Mouse (Mus musculus) T-cell, adult 2 months (primary cell): ENCODE data around the gene Wee1.
"Not testable (repeated sequence)": the region's sequence is repeated elsewhere in the genome, so short reads cannot be mapped to it uniquely, and the experiment has no call there.

Experiments used
- DNase-seq: peaks from one replicate; pipeline ENCODE4 v3.0.0; 2022; ENCODE audit warnings: low spot score

Wee1 gene

DNA sequence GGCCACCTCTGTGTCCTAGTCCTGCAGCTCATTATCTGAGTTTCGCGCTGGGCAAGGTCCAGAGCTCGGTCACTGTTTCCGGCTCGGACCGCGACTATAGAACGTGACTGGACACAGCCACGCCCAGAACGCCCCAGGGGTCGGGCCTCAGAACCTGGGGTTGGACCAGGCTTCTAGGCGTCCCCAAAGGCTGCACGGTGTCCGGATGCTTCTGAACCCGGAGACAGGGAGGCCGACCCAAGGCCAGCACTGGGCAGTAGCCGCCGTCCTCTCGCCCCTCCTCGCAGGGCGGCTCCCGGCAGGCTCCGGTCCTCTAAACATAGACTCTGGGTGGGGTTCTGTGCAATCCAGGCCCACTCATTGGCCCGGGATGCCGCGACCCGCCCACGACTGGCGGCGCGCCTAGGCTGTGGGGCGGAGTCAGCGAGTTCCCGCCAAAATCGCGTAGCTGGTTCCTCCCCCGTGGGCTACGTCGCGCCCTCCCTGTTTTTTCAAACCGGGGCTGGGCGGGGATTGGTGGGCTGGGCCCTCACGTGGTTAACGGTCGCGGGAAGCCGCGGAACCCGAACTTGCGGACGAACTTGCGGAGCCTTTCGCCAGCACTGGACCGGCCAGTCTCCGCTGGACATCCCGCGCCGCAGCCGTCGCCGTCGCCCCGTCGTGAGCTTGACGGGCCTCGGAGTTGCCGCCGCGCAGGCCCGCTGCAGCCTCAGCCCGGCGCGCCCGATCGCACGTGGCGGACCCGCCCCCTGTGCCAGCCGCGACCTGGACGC is at the start of gene Wee1:
Gene Wee1 (plus strand): TSS at position 531 of the 773 bp plus-strand sequence.
- DNase-seq = peak; percentile 95

DNA sequence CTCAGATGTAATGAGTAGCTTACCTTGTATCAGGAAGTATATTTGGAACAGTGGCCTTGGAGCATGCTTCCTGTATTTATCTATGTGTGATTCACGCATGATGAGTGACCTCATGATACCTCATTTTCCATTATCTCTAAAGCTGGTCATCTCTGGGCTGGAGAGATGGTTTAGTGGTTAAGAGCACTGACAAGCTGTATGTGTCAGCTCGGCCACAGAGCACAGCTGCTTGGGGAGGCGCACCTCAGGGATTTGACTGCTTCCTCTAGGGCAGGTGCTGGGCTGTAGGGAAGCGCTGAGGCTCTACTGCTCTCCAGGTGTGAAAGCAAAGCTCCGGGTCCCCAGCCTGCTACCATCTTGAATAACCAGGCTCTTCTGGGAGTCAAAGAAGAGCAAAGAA is 43.7 kb upstream of the Wee1 start:
- no peak for DNase-seq

DNA sequence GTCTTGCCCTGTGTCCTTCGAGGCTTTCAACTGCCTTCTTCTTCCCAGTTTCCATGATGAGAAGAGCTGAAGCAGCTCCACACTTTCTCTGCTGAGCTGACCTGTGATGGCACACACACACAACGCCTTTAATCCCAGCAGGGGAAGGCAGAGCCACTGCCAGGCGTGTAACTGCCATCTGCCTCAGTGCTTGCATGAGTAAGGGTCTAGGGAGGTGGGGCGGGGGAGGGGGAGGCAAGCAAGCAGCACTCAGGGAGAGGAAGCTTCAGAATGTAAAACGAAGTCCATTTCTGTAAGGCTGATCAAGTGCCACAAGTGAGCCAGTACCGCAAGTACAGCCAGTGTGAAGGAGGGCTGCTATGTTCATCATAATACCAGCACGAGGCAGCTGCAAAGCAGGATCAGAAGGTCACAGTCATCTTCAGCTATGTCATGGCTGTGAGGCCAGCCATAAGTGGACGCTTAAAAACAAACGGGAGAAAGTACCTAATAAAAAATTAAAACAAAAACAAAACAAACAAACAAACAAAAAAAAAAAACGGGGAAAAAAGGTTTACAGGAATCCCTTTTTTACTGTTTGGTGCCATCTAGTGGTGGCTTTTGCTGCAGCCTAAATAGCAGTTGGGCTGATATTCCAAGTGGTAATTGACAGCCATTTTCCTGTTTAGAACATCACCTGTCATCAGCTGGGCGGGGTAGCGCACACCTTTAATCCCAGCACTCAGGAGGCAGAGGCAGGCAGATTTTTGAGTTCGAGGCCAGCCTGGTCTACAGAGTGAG is 38.3 kb upstream of the Wee1 start:
- peak; percentile 36 for DNase-seq

DNA sequence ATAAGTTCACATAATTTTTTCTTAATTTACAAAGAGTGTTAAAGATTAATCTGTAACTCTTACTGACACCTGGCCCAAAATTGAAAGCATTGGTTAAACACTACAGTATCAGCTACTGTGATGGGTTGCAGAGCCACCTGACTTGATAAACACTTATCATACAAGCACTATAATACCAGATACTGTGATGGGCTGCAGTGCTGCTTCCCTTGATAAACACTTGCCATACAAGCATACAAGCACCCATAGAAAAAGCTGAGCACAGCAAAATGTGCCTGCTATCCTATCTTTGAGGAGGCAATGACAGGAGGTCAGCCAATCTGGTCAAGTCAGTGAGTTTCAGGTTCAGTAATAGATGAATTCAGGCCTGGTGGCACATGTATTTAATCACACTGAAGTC is 36.6 kb upstream of the Wee1 start:
- DNase-seq = no peak

DNA sequence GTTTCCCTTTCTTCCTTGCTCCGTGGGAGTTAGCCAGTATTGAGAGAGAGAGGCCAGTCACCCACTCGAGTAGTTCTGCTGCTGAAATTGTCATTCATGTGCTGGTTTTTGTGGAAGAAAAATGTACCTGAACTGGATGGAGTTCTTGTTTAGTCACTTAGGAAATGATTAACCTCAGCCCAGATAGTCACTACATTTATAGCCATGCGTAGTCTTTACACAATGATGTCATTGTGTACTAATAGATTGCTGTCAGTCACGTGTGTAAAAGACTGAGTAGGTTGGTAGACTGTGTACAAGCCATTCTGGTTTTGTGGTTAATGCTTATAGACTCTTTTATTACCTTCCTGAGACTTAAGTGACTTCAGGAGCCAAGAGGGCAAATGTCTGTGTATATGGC is 33.9 kb upstream of the Wee1 start:
- DNase-seq = no peak

DNA sequence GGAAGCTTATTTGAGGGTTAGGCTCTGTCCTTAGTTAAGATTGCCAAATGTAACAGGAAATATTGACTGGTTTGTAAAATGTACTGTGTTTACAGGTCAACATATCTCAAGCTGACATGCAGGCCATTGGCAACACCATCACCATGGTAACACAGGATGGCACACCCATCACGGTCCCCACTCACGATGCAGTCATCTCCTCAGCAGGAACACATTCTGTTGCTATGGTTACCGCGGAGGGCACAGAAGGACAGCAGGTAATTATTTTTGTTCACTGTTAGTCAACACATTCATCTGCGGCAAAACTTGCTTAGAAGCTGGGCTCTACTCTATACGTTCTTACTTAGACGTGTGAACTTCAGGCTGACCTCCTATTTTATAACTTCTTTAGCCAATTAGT is 30.2 kb upstream of the Wee1 start:
- no peak for DNase-seq

DNA sequence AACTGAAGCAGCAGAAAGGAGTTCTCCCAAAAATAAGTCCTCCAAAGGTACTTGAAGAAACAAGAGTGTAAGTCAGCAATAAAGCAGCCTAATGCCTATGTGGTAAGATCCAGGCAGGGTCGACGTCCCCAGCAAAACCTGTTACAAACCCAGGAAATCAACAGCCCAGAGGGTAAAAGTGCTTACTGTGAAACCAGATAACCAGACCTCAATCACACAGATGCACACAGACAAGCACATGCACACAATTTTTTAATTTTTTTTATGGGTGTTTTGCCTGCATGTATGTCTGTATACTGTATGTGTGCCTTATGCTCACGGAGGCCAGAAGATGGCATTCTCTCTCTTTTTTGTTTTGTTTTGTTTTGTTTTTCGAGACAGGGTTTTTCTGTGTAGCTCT is 25.5 kb upstream of the Wee1 start:
- DNase-seq = no peak

DNA sequence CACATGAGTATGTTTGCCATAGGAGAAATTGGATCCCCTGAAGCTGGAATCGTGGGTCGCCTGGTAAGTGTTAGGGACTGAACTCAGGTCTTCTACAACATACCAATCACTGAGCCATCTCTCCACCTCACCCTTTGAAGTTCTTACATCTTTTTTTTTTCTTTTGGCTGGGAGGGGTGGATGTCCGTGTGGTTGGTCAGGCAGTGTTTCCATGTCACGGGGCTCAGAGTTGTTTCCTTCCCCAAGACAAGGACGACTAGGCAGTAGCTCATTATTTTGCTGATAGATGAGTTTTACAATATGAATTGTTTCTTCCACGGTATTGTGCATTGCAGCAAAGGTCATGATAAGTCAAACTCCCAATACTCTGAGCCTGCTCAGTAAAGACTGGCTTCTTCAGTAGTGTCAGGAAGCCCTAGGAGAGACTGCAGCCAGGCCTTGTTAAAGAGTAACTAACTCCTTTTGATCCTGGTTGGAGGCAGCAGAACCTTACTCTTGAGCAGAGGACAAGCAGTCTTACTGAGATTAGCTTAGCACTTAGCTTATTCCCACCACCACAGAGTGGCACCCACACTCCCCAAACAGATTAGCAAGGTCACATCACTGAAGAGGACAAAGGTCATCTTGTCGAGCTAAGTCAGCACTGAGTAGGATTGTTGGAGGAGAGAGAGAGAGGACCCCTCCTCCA is 24.6 kb upstream of the Wee1 start:
- DNase-seq = no peak

DNA sequence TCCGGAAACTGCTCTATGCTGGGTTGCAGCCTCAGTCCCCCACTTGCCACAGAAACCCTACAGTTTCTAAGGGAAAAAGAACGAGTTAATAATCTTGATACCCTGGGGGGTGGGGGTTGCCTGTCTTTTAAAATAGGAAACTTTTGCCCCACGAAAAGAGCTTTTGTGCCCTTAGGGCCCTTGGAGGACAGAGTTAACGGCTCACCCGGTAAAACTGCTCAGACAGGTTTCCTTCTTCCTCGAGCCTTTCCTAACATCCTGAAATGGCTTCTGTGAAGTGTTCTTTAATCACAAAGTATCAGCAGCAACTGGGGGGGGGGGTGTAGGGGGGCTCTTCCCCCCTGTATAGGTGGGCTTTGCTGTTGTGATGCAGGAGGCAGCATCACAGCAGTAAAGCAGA is 21.0 kb upstream of the Wee1 start:
- no peak for DNase-seq

DNA sequence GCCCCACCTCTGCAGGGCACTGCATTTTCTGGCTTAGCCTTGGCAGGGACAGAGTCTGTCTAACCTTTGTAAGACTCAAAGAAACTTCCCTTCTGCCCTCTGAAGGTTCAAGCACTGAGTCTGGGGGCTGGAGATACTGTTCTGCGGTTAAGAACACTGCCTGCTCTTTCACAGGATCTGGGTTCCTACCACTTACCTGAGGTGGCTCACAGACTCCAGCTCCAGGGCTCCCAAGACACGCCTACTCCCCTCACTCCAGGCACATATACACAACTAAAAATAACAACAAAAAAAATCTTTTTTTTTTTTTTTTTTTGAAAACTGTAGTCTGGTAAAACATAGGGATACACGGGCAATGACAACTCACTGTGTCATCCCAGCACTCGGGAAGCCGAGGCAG is 20.6 kb upstream of the Wee1 start:
- DNase-seq = no peak

DNA sequence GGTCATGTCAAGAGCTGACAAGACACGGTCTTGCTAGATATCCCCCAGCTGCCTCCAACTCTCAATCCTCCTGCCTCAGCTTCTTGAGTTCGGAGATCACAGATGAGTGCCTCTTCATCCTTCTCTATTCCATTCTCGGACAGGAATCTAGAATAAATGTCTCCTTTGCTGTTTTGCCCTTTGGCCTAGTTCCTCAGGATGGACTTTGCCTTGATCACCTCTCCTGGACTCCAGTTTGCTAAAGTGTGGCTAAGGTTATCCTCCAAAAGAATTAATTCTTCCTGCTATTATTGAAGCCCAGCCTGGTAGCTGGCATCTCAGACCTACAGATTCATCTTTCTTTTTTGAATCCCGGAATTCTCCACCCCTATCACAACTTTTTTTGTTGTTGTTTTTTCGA is 16.8 kb upstream of the Wee1 start:
- no peak for DNase-seq

DNA sequence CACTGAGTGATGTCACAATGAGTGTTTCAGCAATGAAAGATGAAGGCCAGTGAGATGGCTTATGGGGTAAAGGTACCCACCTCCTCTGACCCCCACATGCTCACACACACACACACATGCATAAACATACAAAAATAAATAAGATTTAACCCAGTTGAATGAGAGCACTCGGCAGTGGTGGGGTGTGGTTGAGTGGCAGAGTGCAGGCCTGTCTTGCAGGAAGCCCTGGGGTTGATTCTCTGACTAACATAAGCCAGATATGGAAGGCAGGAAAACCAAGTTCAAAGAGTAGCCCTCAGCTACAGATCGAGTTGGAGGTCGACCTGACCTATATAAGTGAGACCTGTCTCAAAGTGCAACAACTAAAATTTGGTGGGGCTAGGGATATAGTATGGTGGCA is 15.2 kb upstream of the Wee1 start:
- no peak for DNase-seq

DNA sequence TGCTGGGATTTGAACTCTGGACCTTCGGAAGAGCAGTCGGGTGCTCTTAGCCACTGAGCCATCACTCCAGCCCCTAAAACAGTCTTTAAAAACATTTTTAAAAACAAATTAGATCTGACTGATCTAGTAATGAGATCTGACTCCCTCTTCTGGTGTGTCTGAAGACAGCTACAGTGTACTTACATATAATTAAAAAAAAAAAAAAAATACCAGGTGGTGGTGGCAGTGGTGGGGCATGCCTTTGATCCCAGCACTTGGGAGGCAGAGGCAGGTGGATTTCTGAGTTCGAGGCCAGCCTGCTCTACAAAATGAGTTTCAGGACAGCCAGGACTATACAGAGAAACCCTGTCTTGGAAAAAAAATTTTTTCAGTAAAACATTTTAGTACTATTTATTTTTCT is 13.3 kb upstream of the Wee1 start:
- DNase-seq = not testable (repeated sequence)

DNA sequence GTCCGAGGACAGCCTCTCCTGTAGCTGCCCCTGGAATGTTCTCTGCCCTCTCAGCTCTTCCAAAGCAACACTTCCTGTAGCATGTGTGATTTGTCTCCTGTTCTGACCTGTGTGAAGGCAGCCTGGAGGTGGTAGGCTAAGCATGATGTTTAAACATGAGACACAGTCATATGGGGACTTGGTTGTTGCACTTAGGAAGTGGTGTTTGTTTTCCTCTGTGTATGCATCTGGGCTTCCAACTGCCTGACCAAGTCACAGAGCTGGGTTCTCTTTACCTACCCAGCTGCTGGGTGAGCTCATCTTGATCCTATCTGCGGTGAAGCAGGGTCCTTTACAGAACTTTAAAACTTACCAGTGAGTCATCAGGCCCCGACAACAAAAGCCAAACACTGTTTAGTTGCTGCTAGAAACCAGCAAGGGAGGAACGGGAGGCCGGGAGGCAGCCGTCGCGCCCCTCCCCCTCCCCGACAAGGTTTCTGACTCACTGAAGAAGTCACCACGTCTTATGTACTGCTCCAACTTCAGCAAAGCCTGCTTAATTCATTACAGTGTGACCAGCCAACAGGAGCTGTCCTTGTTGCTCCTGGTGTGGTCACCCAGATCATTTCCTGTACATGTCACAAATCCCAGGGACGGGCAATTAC is 12.8 kb upstream of the Wee1 start:
- peak; percentile 60 for DNase-seq

DNA sequence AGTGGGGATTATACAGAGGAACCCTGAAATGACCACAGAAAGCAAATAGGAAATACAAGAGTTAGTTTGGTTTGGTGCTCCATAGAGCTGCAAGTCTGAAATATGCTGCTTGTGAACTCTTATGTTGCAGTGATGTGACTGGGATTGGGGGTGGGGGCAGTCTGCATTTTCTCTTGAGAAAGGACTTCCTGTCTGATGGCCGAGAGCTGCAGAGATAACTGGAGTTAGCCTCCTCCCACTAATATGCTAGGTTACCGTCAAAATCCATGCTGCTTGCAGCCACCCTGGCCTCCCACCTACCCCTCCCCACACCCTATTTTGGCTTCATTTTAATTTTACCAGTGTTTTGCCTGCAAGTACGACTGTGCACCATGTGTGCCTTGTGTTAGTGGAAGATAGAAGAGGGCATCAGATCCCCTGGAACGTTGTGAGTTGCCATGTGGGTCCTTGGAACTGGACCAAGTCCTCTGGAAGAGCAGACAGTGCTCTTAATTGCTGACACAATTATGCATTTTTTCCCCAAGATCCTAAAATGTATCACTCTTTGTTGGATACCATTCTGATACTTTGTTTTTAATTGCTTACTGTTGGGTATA is 11.7 kb upstream of the Wee1 start:
- no peak for DNase-seq

DNA sequence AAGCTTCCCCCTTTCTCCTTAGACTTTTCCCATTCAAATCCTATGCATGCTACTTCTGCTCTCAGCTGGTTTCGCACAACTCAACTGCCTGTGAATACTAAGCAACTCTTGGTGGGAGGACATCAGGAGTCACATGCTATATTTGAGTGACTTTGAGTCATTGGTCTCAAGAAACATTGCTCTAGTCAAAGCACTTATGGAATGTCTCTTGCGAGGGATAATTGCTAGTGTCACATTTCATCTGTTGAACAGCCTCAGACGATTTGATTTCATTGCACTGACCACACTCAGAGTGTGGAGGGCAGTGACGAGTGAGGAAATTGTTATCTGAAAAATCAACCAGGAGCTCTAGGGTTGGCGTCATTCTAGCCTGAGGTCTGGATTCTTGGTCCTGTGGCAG is 7.1 kb upstream of the Wee1 start:
- no peak for DNase-seq

DNA sequence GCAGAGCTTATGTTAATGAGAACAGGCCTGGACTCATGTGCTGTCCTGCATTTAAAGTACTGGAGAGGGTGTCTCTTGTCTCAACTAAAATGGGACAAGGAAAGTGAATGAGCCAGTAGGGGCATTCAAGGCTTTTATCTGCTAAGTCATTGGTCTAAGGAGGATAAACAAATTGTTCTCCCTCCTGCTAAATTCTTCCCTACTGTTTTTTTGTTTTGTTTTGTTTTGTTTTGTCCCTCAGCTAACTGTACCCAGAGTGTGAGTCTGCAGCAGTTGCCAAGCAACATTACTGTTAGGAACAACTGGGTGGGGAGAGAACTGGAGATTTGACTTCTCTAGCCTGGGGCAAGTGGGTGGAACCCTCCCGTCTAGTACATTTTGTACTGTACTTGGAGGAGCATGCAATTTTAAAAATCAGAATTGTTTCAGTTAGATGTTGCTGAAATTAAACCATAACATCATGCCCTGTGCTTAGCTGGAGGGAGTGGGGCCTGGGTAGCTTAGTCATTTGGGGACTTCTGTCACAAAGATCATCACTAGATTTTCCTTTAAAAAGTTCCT is 5.0 kb upstream of the Wee1 start:
- no peak for DNase-seq

DNA sequence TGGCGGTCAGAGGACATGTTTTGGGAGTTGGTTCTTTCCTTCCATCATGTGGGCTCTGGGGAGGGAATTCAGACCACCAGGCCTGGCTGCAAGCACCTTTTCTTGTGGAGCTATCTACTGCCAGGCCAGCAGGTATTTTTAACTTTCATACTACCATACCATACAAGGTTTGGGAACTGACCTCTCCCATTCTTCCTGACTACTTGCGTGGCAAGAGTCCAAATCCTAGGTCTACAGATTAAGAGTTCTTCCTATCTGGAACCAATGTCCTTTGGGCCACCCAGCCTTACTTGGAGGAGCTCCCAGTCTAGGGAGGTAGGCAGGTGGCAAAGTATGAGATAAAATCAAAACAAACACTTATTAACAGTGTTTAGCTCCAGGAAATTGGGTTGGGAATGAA is 3.4 kb upstream of the Wee1 start:
- DNase-seq = no peak

DNA sequence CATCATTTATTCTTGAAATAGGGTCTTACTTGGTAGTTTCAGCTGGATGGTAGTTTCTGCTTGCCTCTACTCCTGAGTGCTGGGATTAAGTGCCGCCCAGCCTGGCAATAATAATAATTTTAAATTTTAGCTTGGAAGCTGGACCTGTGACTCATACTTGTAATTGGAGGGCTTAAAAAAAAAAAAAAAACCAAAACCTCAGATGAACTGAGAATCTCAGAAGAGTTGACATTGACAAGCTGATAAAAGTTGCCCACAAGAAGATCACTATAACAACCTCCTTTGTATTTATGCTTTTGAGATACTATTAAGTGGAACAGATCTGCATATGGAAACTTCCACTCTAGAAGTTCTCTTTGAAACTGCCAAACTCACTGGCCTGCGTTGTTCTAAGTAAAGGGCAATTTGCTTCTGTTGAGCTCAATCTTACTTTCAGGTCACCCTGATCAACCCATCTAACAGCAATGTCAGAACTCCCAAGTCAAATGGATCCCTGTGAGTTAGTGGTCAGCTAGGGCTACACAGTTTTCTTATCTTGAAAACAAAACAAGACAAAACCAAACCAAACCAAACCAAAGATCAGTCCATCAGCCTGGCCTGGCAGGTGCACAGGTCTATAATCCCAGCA is 1.6 kb upstream of the Wee1 start:
- DNase-seq = no peak

DNA sequence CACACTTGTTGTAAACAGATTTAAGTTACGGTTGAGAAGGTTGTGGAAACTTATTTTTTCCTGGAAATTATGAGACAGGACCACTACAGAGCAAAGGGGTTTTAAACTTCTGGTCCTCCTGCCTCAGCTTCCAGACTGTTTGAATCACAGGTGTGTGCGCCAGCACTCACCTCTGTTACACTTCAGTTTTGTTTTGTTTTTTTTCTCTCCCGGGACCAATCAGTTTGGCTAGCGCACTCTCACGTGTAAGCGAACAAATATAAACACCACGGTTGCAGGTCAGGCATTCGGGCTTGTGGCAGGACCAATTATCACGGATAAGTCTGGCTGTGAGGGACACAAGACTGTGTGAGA is 707 bp upstream of the Wee1 start:
- DNase-seq = no peak

DNA sequence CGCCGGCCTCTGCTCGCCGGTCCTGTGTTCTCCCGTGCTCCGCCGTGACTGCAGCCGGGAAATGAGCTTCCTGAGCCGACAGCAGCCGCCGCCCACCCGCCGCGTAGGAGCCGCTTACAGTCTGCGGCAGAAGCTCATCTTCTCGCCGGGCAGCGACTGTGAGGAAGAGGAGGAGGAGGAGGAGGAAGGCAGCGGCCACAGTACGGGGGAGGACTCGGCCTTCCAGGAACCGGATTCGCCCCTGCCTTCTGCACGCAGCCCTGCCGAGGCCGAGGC is 381 bp downstream of the Wee1 start:
- DNase-seq = no peak
